Mouse (Mus musculus) heart, embryonic 10.5 days (tissue): ENCODE data around the gene Tcf7l1. TPM values are rescaled to one million over a fixed set of nuclear protein-coding genes. Genes with fewer than 3 reads are reported as not detected.
A peak's percentile ranks its signal among the peaks of the same experiment; 100 is the strongest.

Source experiments
- DNase-seq: peaks from one replicate; pipeline ENCODE4 v3.0.0-alpha.2; 2017; ENCODE audit warnings: low spot score
- H3K27ac ChIP-seq: fragments of 300-500 bp; sonication (generic); 2 replicates; pipeline ENCODE4 v1.5.1; 2016; ENCODE audit warnings: mild to moderate bottlenecking
- H3K27me3 ChIP-seq: fragments of 300-500 bp; sonication (generic); 2 replicates; pipeline ENCODE4 v1.6.1; 2016; ENCODE audit warnings: mild to moderate bottlenecking; ENCODE audit not compliant: poor library complexity, insufficient read depth, severe bottlenecking
- H3K36me3 ChIP-seq: fragments of 300-500 bp; sonication (generic); 2 replicates; pipeline ENCODE4 v1.6.1; 2016; ENCODE audit warnings: mild to moderate bottlenecking, moderate library complexity
- H3K4me1 ChIP-seq: fragments of 300-500 bp; sonication (generic); 2 replicates; pipeline ENCODE4 v1.6.1; 2016; ENCODE audit warnings: mild to moderate bottlenecking
- H3K4me3 ChIP-seq: fragments of 300-500 bp; sonication (generic); 2 replicates; pipeline ENCODE4 v1.5.1; 2016; ENCODE audit warnings: mild to moderate bottlenecking, moderate library complexity
- H3K9me3 ChIP-seq: fragments of 300-500 bp; sonication (generic); 2 replicates; pipeline ENCODE4 v1.6.1; 2016; ENCODE audit warnings: mild to moderate bottlenecking, moderate library complexity
- WGBS: fragments of 180-500 bp; shearing (Covaris S2); methylation state at CpG from one replicate; pipeline ENCODE4 v1.1.7; 2016; 5-methylcytosine and 5-hydroxymethylcytosine counted together
- polyA plus RNA-seq: library from polyadenylated mRNA; unstranded; fragments of >200 nt; fragmentation: Nextera tagmentation; extraction: Ambion mirVana; gene quantifications from 2 replicates; pipeline ENCODE4 v1.2.1, GENCODE M21; 2016

Gene Tcf7l1
- polyA plus RNA-seq, 1 experiment from 2014 or later: 25.9 TPM

DNA sequence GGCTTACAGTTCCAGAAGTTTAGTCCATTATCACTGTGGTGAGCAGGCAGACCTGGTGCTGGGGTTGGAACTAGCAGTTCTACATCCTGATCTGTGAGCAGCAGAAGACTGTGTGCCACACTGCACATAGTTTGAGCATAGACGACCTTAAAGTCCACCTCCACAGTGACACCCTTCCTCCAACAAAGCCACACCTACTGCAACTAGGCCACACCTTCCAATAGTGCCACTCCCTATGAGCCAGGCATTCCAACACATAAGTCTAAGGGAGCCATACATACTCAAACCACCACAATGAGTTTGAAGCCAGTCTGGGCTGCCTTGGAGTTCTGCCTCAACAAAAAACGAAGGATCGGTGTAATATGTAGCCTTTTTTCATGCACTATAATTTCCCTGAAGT lies 55.7 kb downstream of the Tcf7l1 start:
- Histone ChIP-seq H3K27ac (no peak overlapping the region), H3K27me3 (no peaks in the 10 kb centered on the region), H3K9me3 (peaks cover 3% of the 10 kb centered on the region; the same call in 1 of the 2 replicates), H3K4me3 (no peak overlapping the region), H3K36me3 (peaks cover 8% of the 10 kb centered on the region; the same call in 1 of the 2 replicates), H3K4me1 (peaks cover 44% of the 10 kb centered on the region)
- no peak for DNase-seq
- 88% methylated on average over 3 of the region's 3 CpGs for WGBS

GRCm38 (mm10) chr6:72732109-72732508 lies 56.9 kb downstream of the Tcf7l1 start:
- Histone ChIP-seq H3K9me3 (peaks cover 3% of the 10 kb centered on the region; the same call in 1 of the 2 replicates), H3K27me3 (no peaks in the 10 kb centered on the region), H3K4me3 (no peak overlapping the region), H3K36me3 (peaks cover 8% of the 10 kb centered on the region; the same call in 1 of the 2 replicates), H3K27ac (no peak overlapping the region), H3K4me1 (peaks cover 41% of the 10 kb centered on the region)
- 70% methylated on average over 4 of the region's 4 CpGs for WGBS
- no peak for DNase-seq

DNA sequence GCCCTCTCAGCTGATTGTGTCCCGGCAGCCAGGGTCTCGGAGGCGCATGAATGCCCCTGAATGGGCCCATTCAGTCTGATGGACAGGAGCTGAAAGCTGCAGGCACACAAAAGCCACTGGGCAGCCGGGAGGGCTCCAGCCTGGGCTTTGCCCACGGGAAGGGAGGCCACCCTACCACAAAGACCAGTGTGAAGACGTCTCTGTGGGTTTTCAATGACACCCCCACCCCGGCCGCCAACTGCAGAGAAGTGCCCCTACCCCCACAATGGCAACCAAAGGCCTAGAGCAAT lies 58.5 kb downstream of the Tcf7l1 start:
- no peak for DNase-seq
- no peaks in the 10 kb centered on the region for H3K27me3 ChIP-seq
- WGBS: 55% methylated on average over 8 of the region's 8 CpGs
- peaks cover 3% of the 10 kb centered on the region; the same call in 1 of the 2 replicates for H3K9me3 ChIP-seq
- peaks cover 8% of the 10 kb centered on the region; the same call in 1 of the 2 replicates for H3K36me3 ChIP-seq
- H3K27ac ChIP-seq: peak overlapping the region; percentile 52
- no peak overlapping the region for H3K4me3 ChIP-seq
- H3K4me1 ChIP-seq: peaks cover 27% of the 10 kb centered on the region

DNA sequence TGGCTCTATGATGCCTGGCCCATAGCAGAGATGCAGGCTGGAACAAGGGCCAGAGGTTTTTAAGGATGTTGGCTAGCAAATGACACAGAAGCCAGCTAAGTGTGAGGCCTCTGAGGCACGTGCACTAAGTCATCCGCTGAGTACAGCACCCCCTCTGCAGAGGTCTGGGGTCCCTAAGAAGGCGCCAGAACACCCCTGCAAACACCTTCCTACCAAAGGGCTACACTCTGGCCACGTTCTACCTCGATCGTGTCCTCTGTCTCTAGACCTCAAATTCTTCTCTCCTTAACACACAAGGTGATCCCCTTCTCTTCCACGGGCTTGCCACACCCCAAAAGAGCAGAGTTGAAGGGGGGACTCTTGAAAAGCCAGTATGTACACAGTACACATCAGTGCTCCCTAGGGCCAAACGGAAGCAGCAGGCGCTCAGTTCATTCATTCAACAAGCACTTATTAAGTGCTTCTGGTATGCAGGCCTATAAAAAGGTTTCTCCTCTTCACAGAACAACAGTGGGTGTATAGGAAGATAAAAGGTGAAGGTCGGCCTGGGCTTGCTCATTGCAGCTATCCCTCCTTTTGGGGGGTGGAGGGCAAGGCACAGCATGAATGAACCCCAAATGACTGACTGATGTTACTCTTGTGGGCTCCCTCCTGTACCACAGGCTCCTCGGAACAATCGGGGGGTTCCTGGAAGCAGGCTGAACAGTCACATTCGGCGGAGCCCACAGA lies 59.1 kb downstream of the Tcf7l1 start:
- WGBS: 70% methylated on average over 14 of the region's 14 CpGs
- H3K4me1 ChIP-seq: peaks cover 27% of the 10 kb centered on the region

DNA sequence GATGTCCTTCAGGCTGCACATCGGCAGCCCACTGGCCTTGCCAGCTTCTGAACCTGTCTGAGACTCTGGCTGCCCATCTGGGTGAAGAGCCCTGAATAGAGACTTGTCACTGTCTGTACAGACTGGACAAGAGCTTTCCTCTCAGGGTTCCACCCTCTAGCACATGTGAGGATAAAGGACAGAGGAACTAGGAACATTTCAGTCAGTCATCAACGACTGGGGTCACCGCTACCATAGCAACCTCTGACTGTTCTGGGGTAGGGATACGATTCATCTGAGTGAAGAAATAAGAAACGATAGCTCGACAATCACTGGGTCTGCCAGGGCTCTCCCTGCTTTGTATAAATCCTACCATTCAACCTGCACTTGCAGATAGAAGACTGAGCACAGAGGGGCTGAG lies 61.2 kb downstream of the Tcf7l1 start:
- Histone ChIP-seq H3K27me3 (no peaks in the 10 kb centered on the region), H3K36me3 (peaks cover 3% of the 10 kb centered on the region; the same call in 1 of the 2 replicates), H3K27ac (no peak overlapping the region), H3K9me3 (peaks cover 1% of the 10 kb centered on the region; the same call in 1 of the 2 replicates), H3K4me1 (peaks cover 37% of the 10 kb centered on the region), H3K4me3 (no peak overlapping the region)
- no peak for DNase-seq
- 76% methylated on average over 6 of the region's 6 CpGs for WGBS

More for the DNA sequence above, 59.1 kb downstream of the Tcf7l1 start:
- H3K36me3 ChIP-seq: peaks cover 8% of the 10 kb centered on the region; the same call in 1 of the 2 replicates
- peak overlapping the region; percentile 52 for H3K27ac ChIP-seq
- H3K9me3 ChIP-seq: peaks cover 3% of the 10 kb centered on the region; the same call in 1 of the 2 replicates
- no peak for DNase-seq
- no peaks in the 10 kb centered on the region for H3K27me3 ChIP-seq
- H3K4me3 ChIP-seq: no peak overlapping the region

- DNase-seq: no peak
- no peaks in the 10 kb centered on the region for H3K9me3 ChIP-seq
- H3K36me3 ChIP-seq: no peaks in the 10 kb centered on the region
- no peaks in the 10 kb centered on the region for H3K27me3 ChIP-seq
- H3K4me1 ChIP-seq: peaks cover 25% of the 10 kb centered on the region
- peak overlapping the region; percentile 59; the same call in 1 of the 2 replicates for H3K27ac ChIP-seq
- 52% methylated on average over 8 of the region's 8 CpGs for WGBS
- no peak overlapping the region for H3K4me3 ChIP-seq
These were observed 64.4 kb downstream of the Tcf7l1 start for GRCm38 (mm10) chr6:72724494-72725180.

GRCm38 (mm10) chr6:72723731-72724385 lies 65.2 kb downstream of the Tcf7l1 start:
- Histone ChIP-seq H3K36me3 (no peaks in the 10 kb centered on the region), H3K9me3 (no peaks in the 10 kb centered on the region), H3K4me3 (no peak overlapping the region), H3K4me1 (peaks cover 24% of the 10 kb centered on the region), H3K27me3 (no peaks in the 10 kb centered on the region), H3K27ac (no peak overlapping the region)
- 78% methylated on average over 15 of the region's 15 CpGs for WGBS
- DNase-seq: no peak

DNA sequence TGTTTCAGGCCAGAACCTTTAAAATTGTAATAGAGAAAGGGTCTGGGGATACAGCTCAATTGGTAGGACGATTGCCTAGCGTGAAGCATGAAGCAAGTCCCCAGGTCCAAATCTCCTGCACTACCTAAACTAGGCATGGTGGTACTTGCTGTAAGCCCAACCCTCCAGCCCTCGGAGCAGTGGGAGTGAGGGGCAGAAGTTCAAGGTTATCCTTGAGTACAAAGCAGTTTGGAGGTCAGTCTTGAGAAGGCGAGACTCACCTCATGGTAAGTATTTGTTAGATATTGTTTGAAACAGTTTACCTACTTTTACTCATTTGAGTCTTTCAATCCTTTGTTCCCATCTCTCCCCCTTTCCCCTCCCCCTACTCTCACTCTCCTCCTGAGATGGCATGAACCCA lies 65.9 kb downstream of the Tcf7l1 start:
- Histone ChIP-seq H3K4me1 (peaks cover 23% of the 10 kb centered on the region), H3K27me3 (no peaks in the 10 kb centered on the region), H3K27ac (no peak overlapping the region), H3K36me3 (no peaks in the 10 kb centered on the region), H3K9me3 (no peaks in the 10 kb centered on the region), H3K4me3 (no peak overlapping the region)
- 81% methylated on average over 4 of the region's 4 CpGs for WGBS
- DNase-seq: no peak

- Histone ChIP-seq H3K9me3 (no peaks in the 10 kb centered on the region), H3K4me3 (no peak overlapping the region), H3K36me3 (peaks cover 8% of the 10 kb centered on the region; the same call in 1 of the 2 replicates), H3K4me1 (peaks cover 18% of the 10 kb centered on the region), H3K27me3 (no peaks in the 10 kb centered on the region), H3K27ac (no peak overlapping the region)
- no peak for DNase-seq
- 84% methylated on average over 3 of the region's 3 CpGs for WGBS
These were observed 68.2 kb downstream of the Tcf7l1 start for GRCm38 (mm10) chr6:72720852-72721251.

DNA sequence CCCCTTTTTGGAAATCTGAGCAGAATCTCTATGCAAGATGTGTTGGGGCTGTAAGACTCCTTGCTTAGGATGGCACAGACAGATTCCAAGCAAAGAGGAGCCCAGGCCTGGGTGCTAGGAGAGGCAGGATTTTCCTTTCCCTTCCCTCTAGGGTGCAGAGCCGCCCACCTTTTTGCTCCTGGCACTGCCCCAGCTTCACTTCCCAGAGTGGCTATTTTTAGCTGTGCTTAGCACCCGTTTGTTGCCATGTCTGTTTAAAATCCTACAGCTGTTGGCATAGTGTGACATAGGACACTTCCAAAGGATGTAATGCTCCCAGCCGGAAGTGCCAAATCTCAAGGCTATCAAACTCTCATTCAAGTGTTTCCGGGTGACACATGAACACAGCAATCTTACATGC lies 74.3 kb downstream of the Tcf7l1 start:
- Histone ChIP-seq H3K9me3 (no peaks in the 10 kb centered on the region), H3K4me1 (peaks cover 28% of the 10 kb centered on the region), H3K4me3 (no peak overlapping the region), H3K36me3 (peaks cover 8% of the 10 kb centered on the region; the same call in 1 of the 2 replicates), H3K27ac (peak overlapping the region; percentile 69; the same call in 1 of the 2 replicates), H3K27me3 (no peaks in the 10 kb centered on the region)
- WGBS: 17% methylated on average over 4 of the region's 4 CpGs
- DNase-seq: no peak

DNA sequence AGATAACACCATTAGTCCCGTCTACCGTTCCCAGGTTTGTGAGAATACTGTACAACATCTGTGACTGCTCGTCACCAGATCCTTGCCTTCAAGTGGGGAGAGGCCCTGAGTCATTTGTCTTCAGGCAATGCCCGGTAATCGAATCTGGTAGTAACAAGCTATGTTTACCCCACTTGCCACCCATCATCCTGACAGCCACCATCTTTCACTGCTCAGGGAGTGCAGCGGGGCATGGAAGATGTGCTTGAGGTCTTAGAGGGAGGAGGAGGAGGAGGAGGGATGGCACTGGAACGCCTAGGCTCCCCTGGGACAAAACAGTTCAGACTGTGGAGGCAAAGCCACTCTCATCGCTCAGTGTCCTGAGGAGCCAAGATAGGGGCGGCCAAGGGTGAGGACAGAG lies 74.8 kb downstream of the Tcf7l1 start:
- Histone ChIP-seq H3K36me3 (peaks cover 8% of the 10 kb centered on the region; the same call in 1 of the 2 replicates), H3K9me3 (no peaks in the 10 kb centered on the region), H3K4me3 (no peak overlapping the region), H3K27ac (peak overlapping the region; percentile 69; the same call in 1 of the 2 replicates), H3K27me3 (no peaks in the 10 kb centered on the region), H3K4me1 (peaks cover 28% of the 10 kb centered on the region)
- DNase-seq: no peak
- WGBS: 56% methylated on average over 9 of the region's 9 CpGs

GRCm38 (mm10) chr6:72711508-72712081 lies 77.5 kb downstream of the Tcf7l1 start:
- Histone ChIP-seq H3K4me1 (peaks cover 42% of the 10 kb centered on the region), H3K9me3 (no peaks in the 10 kb centered on the region), H3K27me3 (no peaks in the 10 kb centered on the region), H3K4me3 (no peak overlapping the region), H3K36me3 (no peaks in the 10 kb centered on the region), H3K27ac (0 out of 2 replicates have a peak overlapping the region, but pooled peaks have one; percentile 16)
- 56% methylated on average over 8 of the region's 8 CpGs for WGBS
- DNase-seq: no peak
